Mouse (Mus musculus) midbrain, embryonic 15.5 days (tissue): ENCODE measurements around the gene Zbtb5. TPM values are rescaled to one million over a fixed set of nuclear protein-coding genes. Genes with fewer than 3 reads are reported as not detected.
"Not testable (repeated sequence)": the region's sequence is repeated elsewhere in the genome, so short reads cannot be mapped to it uniquely, and the experiment has no call there.

Experiments used
- ATAC-seq: fragments of 200-750 bp; cut with Nextera tagmentation; replicated peaks from 2 replicates; pipeline ENCODE4 v1.8.0; 2017; ENCODE audit warnings: moderate TSS enrichment
- H3K27ac ChIP-seq: fragments of 300-500 bp; sonication (generic); 2 replicates; pipeline ENCODE4 v1.5.1; 2015; ENCODE audit warnings: mild to moderate bottlenecking, inconsistent platforms
- H3K27me3 ChIP-seq: fragments of 300-500 bp; sonication (generic); replicated peaks from 2 replicates; pipeline ENCODE4 v1.6.1; 2015; ENCODE audit warnings: inconsistent platforms
- H3K36me3 ChIP-seq: fragments of 300-500 bp; sonication (generic); replicated peaks from 2 replicates; pipeline ENCODE4 v1.6.1; 2015; ENCODE audit warnings: inconsistent platforms
- H3K4me1 ChIP-seq: fragments of 300-500 bp; sonication (generic); 2 replicates; pipeline ENCODE4 v1.6.1; 2015; ENCODE audit warnings: inconsistent platforms
- H3K4me2 ChIP-seq: fragments of 300-500 bp; sonication (generic); 2 replicates; pipeline ENCODE4 v1.6.1; 2015; ENCODE audit warnings: inconsistent platforms, mild to moderate bottlenecking, moderate library complexity
- H3K4me3 ChIP-seq: fragments of 300-500 bp; sonication (generic); 2 replicates; pipeline ENCODE4 v1.5.1; 2015; ENCODE audit warnings: mild to moderate bottlenecking, inconsistent platforms
- H3K9ac ChIP-seq: fragments of 300-500 bp; sonication (generic); 2 replicates; pipeline ENCODE4 v1.6.1; 2015; ENCODE audit warnings: mild to moderate bottlenecking, inconsistent platforms
- H3K9me3 ChIP-seq: fragments of 300-500 bp; sonication (generic); 2 replicates; pipeline ENCODE4 v1.6.1; 2016; ENCODE audit warnings: inconsistent platforms
- WGBS: fragments of 180-500 bp; shearing (Covaris S2); methylation state at CpG from one replicate; pipeline ENCODE4 v1.1.7; 2015; ENCODE audit warnings: mixed read lengths; 5-methylcytosine and 5-hydroxymethylcytosine counted together
- polyA plus RNA-seq: library from polyadenylated mRNA; unstranded; fragments of >200 nt; fragmentation: Nextera tagmentation; extraction: Ambion mirVana; gene quantifications from 2 replicates; pipeline ENCODE4 v1.2.1, GENCODE M21; 2015

The Zbtb5 gene
- polyA plus RNA-seq, 1 experiment from 2014 or later = 53.7 TPM

DNA sequence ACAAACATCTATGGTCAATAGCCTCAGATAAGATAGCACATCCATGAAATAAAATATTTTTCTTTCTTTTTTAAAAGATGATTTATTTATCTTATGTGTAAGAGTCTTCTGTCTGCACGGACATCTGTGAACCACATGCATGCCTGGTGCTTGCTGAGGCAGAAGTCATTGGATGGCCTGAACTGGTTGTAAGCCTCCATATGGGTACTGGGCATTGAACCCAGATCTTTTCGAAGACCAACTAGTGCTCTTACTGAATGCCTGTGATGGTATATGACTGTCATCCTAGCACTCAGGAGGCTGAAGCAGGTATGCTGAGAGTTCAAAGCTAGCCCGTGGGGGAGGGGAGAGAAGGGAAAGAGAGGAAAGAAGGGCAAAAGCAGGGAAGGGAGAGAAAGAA is 14.1 kb downstream of the Zbtb5 start:
- Histone ChIP-seq H3K4me1 (peaks cover 2% of the 10 kb centered on the region), H3K36me3 (peaks cover 6% of the 10 kb centered on the region; the same call in 1 of the 2 replicates), H3K9ac (no peak overlapping the region), H3K27me3 (no peaks in the 10 kb centered on the region), H3K4me3 (no peak overlapping the region), H3K27ac (no peak overlapping the region), H3K4me2 (no peak overlapping the region), H3K9me3 (no peaks in the 10 kb centered on the region)
- WGBS = 80% methylated on average over 3 of the region's 3 CpGs
- no peak for ATAC-seq

DNA sequence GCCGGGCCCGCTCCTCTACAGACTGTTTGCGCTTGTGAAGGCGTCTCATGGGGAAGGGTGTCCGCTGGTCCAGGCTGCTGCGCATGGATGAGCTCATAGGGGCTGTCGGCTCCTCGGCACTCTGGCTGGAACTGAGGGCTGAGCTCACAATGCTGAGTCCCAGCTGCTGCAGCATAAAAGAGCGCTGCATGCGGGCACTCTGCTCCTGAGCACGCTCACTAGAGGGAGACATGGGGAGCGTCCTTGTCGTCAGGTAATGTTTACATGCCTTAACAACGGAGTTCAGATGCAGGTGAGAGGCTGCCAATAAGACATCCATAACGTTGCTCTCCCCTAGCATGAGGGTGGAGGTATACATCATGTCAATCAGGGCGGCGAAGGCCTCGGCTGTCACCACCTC is 17.4 kb downstream of the Zbtb5 start:
- Histone ChIP-seq H3K9me3 (no peaks in the 10 kb centered on the region), H3K27ac (no peak overlapping the region), H3K36me3 (peaks cover 6% of the 10 kb centered on the region; the same call in 1 of the 2 replicates), H3K4me3 (no peak overlapping the region), H3K27me3 (no peaks in the 10 kb centered on the region), H3K4me2 (no peak overlapping the region), H3K9ac (no peak overlapping the region), H3K4me1 (peaks cover 2% of the 10 kb centered on the region)
- WGBS = 82% methylated on average over 18 of the region's 18 CpGs
- ATAC-seq = no peak

GRCm38 (mm10) chr4:44993847-44994246 is 18.4 kb downstream of the Zbtb5 start:
- H3K4me1 ChIP-seq = peaks cover 2% of the 10 kb centered on the region
- no peaks in the 10 kb centered on the region for H3K27me3 ChIP-seq
- ATAC-seq = no peak
- no peak overlapping the region for H3K9ac ChIP-seq
- no peak overlapping the region for H3K4me3 ChIP-seq
- H3K4me2 ChIP-seq = no peak overlapping the region
- H3K9me3 ChIP-seq = no peaks in the 10 kb centered on the region
- peaks cover 6% of the 10 kb centered on the region; the same call in 1 of the 2 replicates for H3K36me3 ChIP-seq
- WGBS = 93% methylated on average over 9 of the region's 9 CpGs
- no peak overlapping the region for H3K27ac ChIP-seq

DNA sequence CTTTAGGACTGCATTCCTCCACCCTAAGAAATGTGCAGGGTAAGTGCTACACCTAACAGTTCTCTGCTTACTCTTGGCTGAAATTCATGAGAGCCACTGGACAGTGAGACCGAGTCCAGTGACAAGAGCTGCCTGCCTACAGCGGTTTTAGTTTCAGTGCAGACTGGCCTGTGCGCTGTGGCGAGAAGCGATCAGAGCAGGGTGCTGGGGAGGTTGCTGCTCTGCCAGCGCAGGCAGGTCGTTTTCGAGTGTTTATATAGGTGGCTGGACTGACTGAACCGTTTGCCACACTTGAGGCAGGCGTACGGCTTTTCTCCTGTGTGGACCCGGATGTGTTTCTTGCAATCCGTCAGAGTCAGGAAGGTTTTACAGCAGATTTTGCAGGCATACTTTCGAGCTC is 19.0 kb downstream of the Zbtb5 start:
- not testable (repeated sequence) for ATAC-seq, H3K4me1 ChIP-seq
- 94% methylated on average over 14 of the region's 14 CpGs for WGBS

GRCm38 (mm10) chr4:44992330-44992729 is 19.9 kb downstream of the Zbtb5 start:
- H3K27ac ChIP-seq, H3K27me3 ChIP-seq, H3K4me3 ChIP-seq, ATAC-seq, H3K36me3 ChIP-seq, H3K9me3 ChIP-seq, H3K4me1 ChIP-seq, H3K4me2 ChIP-seq, H3K9ac ChIP-seq: not testable (repeated sequence)
- WGBS = 92% methylated on average over 11 of the region's 11 CpGs

More for the DNA sequence above, 19.0 kb downstream of the Zbtb5 start:
- H3K4me2 ChIP-seq, H3K9me3 ChIP-seq, H3K9ac ChIP-seq, H3K27me3 ChIP-seq, H3K4me3 ChIP-seq, H3K27ac ChIP-seq, H3K36me3 ChIP-seq: not testable (repeated sequence)

DNA sequence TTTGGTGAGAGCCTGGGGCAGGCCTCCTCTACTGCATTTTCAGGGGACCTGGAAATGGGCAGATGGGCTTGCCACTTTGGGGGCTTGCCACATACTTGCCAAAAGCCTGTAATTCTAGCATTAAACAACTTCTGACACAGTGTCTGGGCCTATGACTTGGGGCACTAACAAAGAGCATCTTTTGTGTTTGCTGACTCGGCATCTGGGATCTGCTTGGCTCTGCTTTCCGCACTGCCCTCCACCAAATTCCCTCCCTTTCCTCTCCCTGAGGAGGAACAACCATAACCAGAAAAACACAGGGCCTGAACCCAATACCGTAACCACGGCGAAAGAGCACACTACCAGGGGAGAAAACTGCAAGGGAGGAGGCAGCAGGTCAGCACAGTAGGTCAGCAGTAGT is 21.7 kb downstream of the Zbtb5 start:
- WGBS = 86% methylated on average over 5 of the region's 5 CpGs
- H3K27me3 ChIP-seq = no peaks in the 10 kb centered on the region
- H3K4me2 ChIP-seq = no peak overlapping the region
- no peak for ATAC-seq
- H3K27ac ChIP-seq = no peak overlapping the region
- no peak overlapping the region for H3K9ac ChIP-seq
- no peak overlapping the region for H3K4me3 ChIP-seq
- no peaks in the 10 kb centered on the region for H3K4me1 ChIP-seq
- H3K36me3 ChIP-seq = peaks cover 6% of the 10 kb centered on the region; the same call in 1 of the 2 replicates
- H3K9me3 ChIP-seq = no peaks in the 10 kb centered on the region

DNA sequence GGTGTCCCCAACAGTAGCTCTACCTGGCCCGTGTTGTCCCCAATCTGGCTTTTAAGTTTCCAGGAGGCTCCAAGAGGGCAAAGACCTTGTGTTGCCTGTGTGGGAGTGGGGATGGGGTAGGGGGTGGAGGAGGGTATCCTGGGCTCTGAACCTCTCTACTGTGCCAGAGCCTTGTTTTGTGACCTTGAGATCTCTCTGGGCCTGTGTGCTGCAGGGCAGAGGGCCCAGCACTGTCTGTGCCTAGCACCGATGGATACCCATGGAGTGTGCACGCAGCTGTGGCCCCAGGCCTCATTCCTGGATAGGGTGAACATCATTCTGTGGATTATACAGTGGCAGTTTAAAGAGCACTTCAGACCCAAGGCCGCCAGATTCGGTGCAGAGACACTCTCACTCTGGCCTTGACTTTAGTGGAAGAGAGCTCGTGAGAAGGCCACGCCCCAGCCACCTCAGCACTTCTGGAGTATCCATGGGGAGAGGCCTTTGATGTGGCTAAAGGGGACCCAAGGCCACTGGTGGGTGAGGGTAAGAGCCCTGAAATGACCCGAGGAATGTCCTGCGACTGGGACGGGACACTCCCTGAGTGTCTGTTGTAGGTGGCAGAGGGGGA is 29.0 kb downstream of the Zbtb5 start:
- Histone ChIP-seq H3K9ac (no peak overlapping the region), H3K9me3 (no peaks in the 10 kb centered on the region), H3K27me3 (no peaks in the 10 kb centered on the region), H3K4me3 (no peak overlapping the region), H3K4me1 (peaks cover 16% of the 10 kb centered on the region), H3K36me3 (no peaks in the 10 kb centered on the region; the same call in 1 of the 2 replicates), H3K27ac (no peak overlapping the region), H3K4me2 (no peak overlapping the region)
- WGBS = 87% methylated on average over 10 of the region's 10 CpGs
- ATAC-seq = no peak

DNA sequence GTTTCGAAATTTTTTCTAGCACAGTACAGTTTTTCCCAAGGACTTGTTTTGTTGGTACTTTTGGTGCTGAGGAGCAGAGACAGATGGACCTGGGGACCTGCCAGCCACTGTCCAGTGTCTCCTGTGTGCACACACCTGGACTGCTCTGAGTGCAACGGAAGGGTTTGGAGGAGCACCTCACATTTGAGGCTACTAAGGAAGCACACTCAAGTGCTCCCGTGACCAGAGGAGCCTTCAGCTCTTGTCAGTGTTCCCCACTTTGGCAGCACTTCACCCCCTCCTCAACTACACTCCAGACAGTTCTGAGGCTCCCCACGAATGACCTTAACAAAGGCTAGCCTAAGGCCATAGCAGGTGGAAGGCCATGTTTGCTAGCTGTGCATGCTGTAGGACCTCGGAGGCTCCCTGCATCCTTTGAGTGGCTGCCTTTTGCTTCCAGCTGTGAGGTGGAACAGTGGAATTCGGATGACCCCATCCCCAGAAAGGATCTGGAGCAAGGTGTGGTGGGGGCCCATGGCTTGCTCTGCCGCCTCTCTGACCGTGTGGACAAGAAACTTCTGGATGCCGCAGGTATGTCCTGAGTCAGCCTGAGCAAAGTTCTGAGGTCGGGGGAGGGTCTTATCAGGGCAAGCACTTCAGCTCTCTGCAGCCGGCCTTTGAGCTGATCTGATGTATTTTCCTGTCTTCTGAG is 29.6 kb downstream of the Zbtb5 start:
- H3K4me1 ChIP-seq = peaks cover 16% of the 10 kb centered on the region
- no peaks in the 10 kb centered on the region for H3K36me3 ChIP-seq
- H3K27me3 ChIP-seq = no peaks in the 10 kb centered on the region
- no peak overlapping the region for H3K4me2 ChIP-seq
- H3K27ac ChIP-seq = no peak overlapping the region
- 75% methylated on average over 11 of the region's 11 CpGs for WGBS
- no peak for ATAC-seq
- H3K9me3 ChIP-seq = no peaks in the 10 kb centered on the region
- H3K9ac ChIP-seq = no peak overlapping the region
- no peak overlapping the region for H3K4me3 ChIP-seq

- Histone ChIP-seq H3K9ac (0 out of 2 replicates have a peak overlapping the region, but pooled peaks have one; percentile 60), H3K27ac (no peak overlapping the region), H3K4me3 (peak overlapping the region; percentile 56), H3K36me3 (no peaks in the 10 kb centered on the region), H3K4me2 (peak overlapping the region; percentile 93), H3K4me1 (peaks cover 16% of the 10 kb centered on the region), H3K27me3 (no peaks in the 10 kb centered on the region), H3K9me3 (no peaks in the 10 kb centered on the region)
- no peak for ATAC-seq
- 17% methylated on average over 5 of the region's 5 CpGs for WGBS
Observed at GRCm38 (mm10) chr4:44981974-44982287, 30.3 kb downstream of the Zbtb5 start.

DNA sequence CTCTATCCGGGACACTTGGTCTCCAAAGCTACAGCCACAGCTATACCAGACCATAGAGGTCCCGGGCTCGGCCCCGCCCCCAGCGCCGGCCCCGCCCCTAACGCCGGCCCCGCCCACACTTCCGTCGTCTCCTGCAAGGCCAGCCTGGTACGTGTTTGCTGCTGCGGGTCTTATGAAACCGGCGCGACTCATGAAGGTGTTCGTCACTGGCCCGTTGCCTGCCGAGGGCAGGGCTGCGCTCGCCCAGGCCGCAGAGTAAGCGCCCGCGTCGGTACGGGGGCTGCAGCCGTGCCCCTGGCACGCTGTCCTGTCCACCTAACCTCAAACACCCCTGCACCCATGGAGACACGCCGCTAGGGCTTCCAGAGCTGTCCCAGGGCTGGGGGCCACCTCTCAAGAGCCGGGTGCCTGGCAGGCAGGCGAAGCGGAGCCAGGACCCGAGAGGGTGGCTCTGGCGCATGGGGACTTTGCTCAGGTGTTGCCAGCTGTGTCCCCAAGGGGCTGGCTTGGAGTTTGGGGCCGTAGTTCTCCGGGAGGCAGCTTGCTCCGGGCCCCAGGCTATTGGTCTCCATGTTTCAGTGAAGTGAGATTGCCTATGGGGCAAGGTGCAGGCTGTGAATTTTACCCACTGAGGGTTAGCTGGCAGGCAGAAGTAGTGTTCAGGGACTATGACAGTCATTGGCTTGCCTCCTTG is 30.8 kb downstream of the Zbtb5 start, which contains the start of gene Grhpr:
TSS of gene Grhpr (plus strand) at position 116 of the 694 bp plus-strand sequence.
- ATAC-seq = peak; percentile 87
- H3K4me3 ChIP-seq = peak within 1 kb of the TSS; percentile 56
- peak within 1 kb of the TSS; percentile 60 for H3K9ac ChIP-seq
- H3K27me3 ChIP-seq = no peaks in the 10 kb centered on the region
- peaks cover 16% of the 10 kb centered on the region for H3K4me1 ChIP-seq
- H3K4me2 ChIP-seq = peak within 1 kb of the TSS; percentile 93
- WGBS = 1% methylated on average over 40 of the region's 40 CpGs
- peak within 1 kb of the TSS; percentile 53; the same call in 1 of the 2 replicates for H3K27ac ChIP-seq
- no peaks in the 10 kb centered on the region for H3K9me3 ChIP-seq
- no peaks in the 10 kb centered on the region for H3K36me3 ChIP-seq

DNA sequence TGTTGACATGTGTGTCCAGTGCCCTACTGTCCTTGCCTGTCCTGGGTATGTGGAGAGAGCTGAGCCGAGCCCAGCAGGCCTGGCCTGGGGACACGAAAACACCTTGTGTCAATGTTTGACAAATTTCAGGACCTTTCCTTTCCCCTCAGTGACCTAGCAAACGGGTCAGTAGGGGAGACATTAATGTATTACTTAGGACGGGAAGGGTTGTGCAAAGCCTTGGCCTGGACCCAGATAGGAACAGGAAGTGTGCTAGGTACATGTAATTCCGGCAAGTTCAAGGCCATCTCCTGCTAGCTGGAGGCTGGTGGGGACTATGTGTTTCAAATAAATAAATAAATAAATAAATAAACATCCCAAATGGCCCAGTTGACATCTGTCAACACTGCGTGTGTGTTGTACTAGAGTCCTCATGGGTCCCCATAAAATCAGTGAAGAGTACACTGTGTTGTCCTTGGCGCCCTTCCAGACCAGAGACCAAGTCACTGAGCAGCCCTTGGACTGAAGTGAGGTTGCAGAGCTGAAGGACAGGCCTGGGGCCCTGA is 32.3 kb downstream of the Zbtb5 start:
- no peak overlapping the region for H3K9ac ChIP-seq
- H3K4me2 ChIP-seq = no peak overlapping the region
- peaks cover 16% of the 10 kb centered on the region for H3K4me1 ChIP-seq
- ATAC-seq = no peak
- no peaks in the 10 kb centered on the region for H3K27me3 ChIP-seq
- H3K9me3 ChIP-seq = no peaks in the 10 kb centered on the region
- no peaks in the 10 kb centered on the region for H3K36me3 ChIP-seq
- H3K27ac ChIP-seq = no peak overlapping the region
- H3K4me3 ChIP-seq = no peak overlapping the region
- WGBS = 81% methylated on average over 7 of the region's 7 CpGs

GRCm38 (mm10) chr4:44978175-44978574 is 34.0 kb downstream of the Zbtb5 start:
- no peak overlapping the region for H3K4me3 ChIP-seq
- no peak overlapping the region for H3K4me2 ChIP-seq
- peaks cover 16% of the 10 kb centered on the region for H3K4me1 ChIP-seq
- no peak for ATAC-seq
- no peaks in the 10 kb centered on the region for H3K27me3 ChIP-seq
- no peaks in the 10 kb centered on the region for H3K36me3 ChIP-seq
- no peak overlapping the region for H3K9ac ChIP-seq
- WGBS = 81% methylated on average over 5 of the region's 5 CpGs
- H3K9me3 ChIP-seq = no peaks in the 10 kb centered on the region
- H3K27ac ChIP-seq = no peak overlapping the region
